Mouse (Mus musculus) hindbrain, embryonic 15.5 days (tissue): ENCODE results near the gene Ripor3. TPM values are rescaled to one million over a fixed set of nuclear protein-coding genes. Genes with fewer than 3 reads are reported as not detected.
A peak's percentile ranks its signal among the peaks of the same experiment; 100 is the strongest.

ENCODE experiments used
- ATAC-seq: fragments of 200-750 bp; cut with Nextera tagmentation; 2 replicates; pipeline ENCODE4 v1.8.0; 2017; ENCODE audit warnings: low read depth, moderate number of reproducible peaks, moderate TSS enrichment; ENCODE audit not compliant: low FRiP score
- H3K27ac ChIP-seq: fragments of 300-500 bp; sonication (generic); replicated peaks from 2 replicates; pipeline ENCODE4 v1.5.1; 2015; ENCODE audit warnings: mild to moderate bottlenecking, inconsistent platforms
- H3K27me3 ChIP-seq: fragments of 300-500 bp; sonication (generic); 2 replicates; pipeline ENCODE4 v1.6.1; 2015; ENCODE audit warnings: control low read depth, inconsistent platforms
- H3K36me3 ChIP-seq: fragments of 300-500 bp; sonication (generic); 2 replicates; pipeline ENCODE4 v1.6.1; 2015; ENCODE audit warnings: control low read depth, inconsistent platforms
- H3K4me1 ChIP-seq: fragments of 300-500 bp; sonication (generic); replicated peaks from 2 replicates; pipeline ENCODE4 v1.6.1; 2015; ENCODE audit warnings: control low read depth, inconsistent platforms
- H3K4me2 ChIP-seq: fragments of 300-500 bp; sonication (generic); 2 replicates; pipeline ENCODE4 v1.6.1; 2015; ENCODE audit warnings: moderate library complexity, mild to moderate bottlenecking, inconsistent platforms
- H3K4me3 ChIP-seq: fragments of 300-500 bp; sonication (generic); 2 replicates; pipeline ENCODE4 v1.5.1; 2015; ENCODE audit warnings: mild to moderate bottlenecking, inconsistent platforms
- H3K9ac ChIP-seq: fragments of 300-500 bp; sonication (generic); 2 replicates; pipeline ENCODE4 v1.6.1; 2015; ENCODE audit warnings: inconsistent platforms
- H3K9me3 ChIP-seq: fragments of 300-500 bp; sonication (generic); 2 replicates; pipeline ENCODE4 v1.6.1; 2016; ENCODE audit warnings: control low read depth, inconsistent platforms
- WGBS: fragments of 180-500 bp; shearing (Covaris S2); methylation state at CpG from one replicate; pipeline ENCODE4 v1.1.7; 2015; 5-methylcytosine and 5-hydroxymethylcytosine counted together
- polyA plus RNA-seq: library from polyadenylated mRNA; unstranded; fragments of >200 nt; fragmentation: Nextera tagmentation; extraction: Ambion mirVana; gene quantifications from 2 replicates; pipeline ENCODE4 v1.2.1, GENCODE M21; 2015

Ripor3 gene
- polyA plus RNA-seq, 1 experiment from 2014 or later = 0.32 TPM

GRCm38 (mm10) chr2:167948047-167948446, 62.4 kb downstream of the Ripor3 start:
- Histone ChIP-seq H3K4me3 (no peak overlapping the region), H3K27me3 (no peaks in the 10 kb centered on the region), H3K4me2 (no peak overlapping the region), H3K36me3 (no peaks in the 10 kb centered on the region), H3K9me3 (no peaks in the 10 kb centered on the region), H3K9ac (no peak overlapping the region), H3K27ac (no peak overlapping the region), H3K4me1 (peaks cover 58% of the 10 kb centered on the region)
- ATAC-seq = no peak
- 66% methylated on average over 6 of the region's 6 CpGs for WGBS

GRCm38 (mm10) chr2:167947251-167947650, 63.2 kb downstream of the Ripor3 start:
- Histone ChIP-seq H3K27ac (no peak overlapping the region), H3K4me2 (no peak overlapping the region), H3K4me1 (peaks cover 66% of the 10 kb centered on the region), H3K4me3 (no peak overlapping the region), H3K9ac (no peak overlapping the region), H3K36me3 (no peaks in the 10 kb centered on the region), H3K27me3 (no peaks in the 10 kb centered on the region), H3K9me3 (no peaks in the 10 kb centered on the region)
- WGBS = 93% methylated on average over 3 of the region's 3 CpGs
- ATAC-seq = no peak

DNA sequence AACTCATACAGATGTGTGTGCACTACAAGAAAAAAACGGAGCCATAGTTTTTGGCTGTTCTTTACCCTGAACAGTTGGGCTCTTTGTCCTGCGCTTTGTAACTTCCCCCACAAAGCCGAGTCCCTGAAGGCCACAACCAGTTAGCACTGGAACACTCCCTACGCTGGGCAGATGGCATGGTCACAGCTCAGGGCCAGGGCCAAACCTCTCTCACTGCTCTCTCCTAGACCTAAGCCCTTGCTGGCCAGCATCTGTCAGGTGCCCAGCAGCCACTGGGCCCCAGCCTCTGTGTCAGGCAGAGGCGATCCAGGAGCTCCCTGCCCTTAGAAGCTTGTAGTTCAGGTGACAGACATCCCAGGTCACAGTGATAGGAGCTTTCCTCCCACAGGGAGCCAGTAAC, 65.0 kb downstream of the Ripor3 start:
- no peaks in the 10 kb centered on the region for H3K27me3 ChIP-seq
- peaks cover 84% of the 10 kb centered on the region for H3K4me1 ChIP-seq
- WGBS = 75% methylated on average over 5 of the region's 5 CpGs
- no peak overlapping the region for H3K4me3 ChIP-seq
- no peak overlapping the region for H3K9ac ChIP-seq
- no peaks in the 10 kb centered on the region for H3K36me3 ChIP-seq
- H3K27ac ChIP-seq = no peak overlapping the region
- H3K9me3 ChIP-seq = no peaks in the 10 kb centered on the region
- H3K4me2 ChIP-seq = no peak overlapping the region
- ATAC-seq = no peak

GRCm38 (mm10) chr2:167944193-167944592, 66.2 kb downstream of the Ripor3 start:
- Histone ChIP-seq H3K4me2 (no peak overlapping the region), H3K27me3 (no peaks in the 10 kb centered on the region), H3K4me3 (no peak overlapping the region), H3K36me3 (no peaks in the 10 kb centered on the region), H3K4me1 (peaks cover 84% of the 10 kb centered on the region), H3K27ac (no peak overlapping the region), H3K9ac (no peak overlapping the region), H3K9me3 (no peaks in the 10 kb centered on the region)
- no peak for ATAC-seq
- 73% methylated on average over 3 of the region's 3 CpGs for WGBS

DNA sequence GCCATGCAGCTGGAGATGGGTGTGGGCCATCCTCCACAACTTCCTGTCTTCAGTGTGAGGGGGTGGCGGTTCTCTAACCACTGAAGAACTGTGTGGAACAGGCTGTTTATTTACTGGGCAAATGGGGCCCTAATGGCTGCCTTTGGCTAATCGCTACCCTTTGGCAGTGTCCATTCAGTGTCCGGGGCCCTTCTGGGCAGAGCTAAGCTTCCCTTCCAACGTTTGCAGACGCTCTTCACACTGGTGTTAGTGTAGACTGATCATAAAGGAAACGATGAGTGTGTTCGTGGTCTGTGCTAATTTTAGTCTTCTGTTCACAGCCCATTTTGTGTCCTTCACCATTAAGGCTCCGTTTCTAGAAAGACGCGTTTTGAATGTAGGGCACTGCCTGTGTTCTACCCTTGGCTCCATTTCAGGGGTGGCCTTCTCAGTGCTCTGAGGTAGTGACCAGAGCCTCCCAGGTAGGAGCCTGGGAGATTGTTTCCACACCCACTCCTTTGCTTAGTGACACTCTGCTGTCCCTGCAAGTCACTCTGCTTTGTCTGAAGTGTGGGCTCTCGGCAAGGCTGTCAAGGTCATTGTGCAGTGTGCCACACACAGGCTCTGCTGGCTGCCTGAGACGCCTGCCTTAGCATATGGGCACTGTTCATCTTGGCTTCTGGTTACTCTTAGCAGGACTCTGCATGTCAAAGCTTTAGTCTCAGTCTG, 67.3 kb downstream of the Ripor3 start:
- 0 out of 2 replicates have a peak, but pooled peaks have one; percentile 17 for ATAC-seq
- H3K4me2 ChIP-seq = peak overlapping the region; percentile 4; the same call in 1 of the 2 replicates
- no peaks in the 10 kb centered on the region for H3K27me3 ChIP-seq
- no peaks in the 10 kb centered on the region for H3K36me3 ChIP-seq
- H3K9ac ChIP-seq = no peak overlapping the region
- 67% methylated on average over 12 of the region's 12 CpGs for WGBS
- H3K4me1 ChIP-seq = peaks cover 81% of the 10 kb centered on the region
- H3K27ac ChIP-seq = peak overlapping the region; percentile 63
- H3K9me3 ChIP-seq = no peaks in the 10 kb centered on the region
- no peak overlapping the region for H3K4me3 ChIP-seq

- 20% methylated on average over 8 of the region's 8 CpGs for WGBS
- H3K4me2 ChIP-seq = peak overlapping the region; percentile 4; the same call in 1 of the 2 replicates
- no peaks in the 10 kb centered on the region for H3K9me3 ChIP-seq
- no peak overlapping the region for H3K4me3 ChIP-seq
- peaks cover 75% of the 10 kb centered on the region for H3K4me1 ChIP-seq
- H3K36me3 ChIP-seq = no peaks in the 10 kb centered on the region
- H3K27ac ChIP-seq = peak overlapping the region; percentile 63
- ATAC-seq = peak; percentile 71
- H3K27me3 ChIP-seq = no peaks in the 10 kb centered on the region
- no peak overlapping the region for H3K9ac ChIP-seq
Measured at GRCm38 (mm10) chr2:167942199-167942925, 68.1 kb downstream of the Ripor3 start.

- ATAC-seq = peak; percentile 24; the same call in 1 of the 2 replicates
- H3K4me2 ChIP-seq = 0 out of 2 replicates have a peak overlapping the region, but pooled peaks have one; percentile 4
- H3K36me3 ChIP-seq = no peaks in the 10 kb centered on the region
- peaks cover 81% of the 10 kb centered on the region for H3K4me1 ChIP-seq
- peak overlapping the region; percentile 63 for H3K27ac ChIP-seq
- no peak overlapping the region for H3K9ac ChIP-seq
- no peaks in the 10 kb centered on the region for H3K27me3 ChIP-seq
- 38% methylated on average over 6 of the region's 6 CpGs for WGBS
- H3K4me3 ChIP-seq = no peak overlapping the region
- no peaks in the 10 kb centered on the region for H3K9me3 ChIP-seq
Measured at GRCm38 (mm10) chr2:167941745-167942176, 68.7 kb downstream of the Ripor3 start.

- Histone ChIP-seq H3K27ac (peak overlapping the region; percentile 63), H3K27me3 (no peaks in the 10 kb centered on the region), H3K36me3 (no peaks in the 10 kb centered on the region), H3K9ac (no peak overlapping the region), H3K4me2 (no peak overlapping the region), H3K9me3 (no peaks in the 10 kb centered on the region), H3K4me1 (peaks cover 85% of the 10 kb centered on the region), H3K4me3 (no peak overlapping the region)
- no peak for ATAC-seq
- WGBS = 40% methylated on average over 4 of the region's 4 CpGs
Measured at GRCm38 (mm10) chr2:167941320-167941719, 69.1 kb downstream of the Ripor3 start.

GRCm38 (mm10) chr2:167940636-167941035, 69.8 kb downstream of the Ripor3 start:
- Histone ChIP-seq H3K9me3 (no peaks in the 10 kb centered on the region), H3K36me3 (no peaks in the 10 kb centered on the region), H3K9ac (no peak overlapping the region), H3K4me1 (peaks cover 89% of the 10 kb centered on the region), H3K4me3 (no peak overlapping the region), H3K4me2 (no peak overlapping the region), H3K27ac (no peak overlapping the region), H3K27me3 (no peaks in the 10 kb centered on the region)
- WGBS = 92% methylated on average over 11 of the region's 11 CpGs
- ATAC-seq = no peak

- Histone ChIP-seq H3K27me3 (no peaks in the 10 kb centered on the region), H3K36me3 (no peaks in the 10 kb centered on the region), H3K9me3 (no peaks in the 10 kb centered on the region), H3K4me1 (peaks cover 86% of the 10 kb centered on the region), H3K4me2 (no peak overlapping the region), H3K9ac (no peak overlapping the region), H3K4me3 (no peak overlapping the region), H3K27ac (no peak overlapping the region)
- WGBS = 61% methylated on average over 11 of the region's 11 CpGs
- ATAC-seq = no peak
Measured at GRCm38 (mm10) chr2:167939632-167940399, 70.6 kb downstream of the Ripor3 start.

- Histone ChIP-seq H3K4me2 (no peak overlapping the region), H3K36me3 (no peaks in the 10 kb centered on the region), H3K9me3 (no peaks in the 10 kb centered on the region), H3K4me3 (no peak overlapping the region), H3K27me3 (no peaks in the 10 kb centered on the region), H3K9ac (no peak overlapping the region), H3K27ac (no peak overlapping the region), H3K4me1 (peaks cover 85% of the 10 kb centered on the region)
- no peak for ATAC-seq
- WGBS = 69% methylated on average over 4 of the region's 4 CpGs
Measured at GRCm38 (mm10) chr2:167939204-167939603, 71.2 kb downstream of the Ripor3 start.

GRCm38 (mm10) chr2:167938786-167939185, 71.6 kb downstream of the Ripor3 start:
- Histone ChIP-seq H3K27ac (no peak overlapping the region), H3K4me3 (no peak overlapping the region), H3K9ac (no peak overlapping the region), H3K4me1 (peaks cover 86% of the 10 kb centered on the region), H3K27me3 (no peaks in the 10 kb centered on the region), H3K36me3 (no peaks in the 10 kb centered on the region), H3K9me3 (no peaks in the 10 kb centered on the region), H3K4me2 (no peak overlapping the region)
- ATAC-seq = no peak
- 90% methylated on average over 3 of the region's 3 CpGs for WGBS
